Mouse (Mus musculus): ENCODE results near the gene Wdr31. TPM values are rescaled to one million over a fixed set of nuclear protein-coding genes. Genes with fewer than 3 reads are reported as not detected.

The Wdr31 gene
- polyA plus RNA-seq, 1 experiment, result 14.8 TPM

DNA sequence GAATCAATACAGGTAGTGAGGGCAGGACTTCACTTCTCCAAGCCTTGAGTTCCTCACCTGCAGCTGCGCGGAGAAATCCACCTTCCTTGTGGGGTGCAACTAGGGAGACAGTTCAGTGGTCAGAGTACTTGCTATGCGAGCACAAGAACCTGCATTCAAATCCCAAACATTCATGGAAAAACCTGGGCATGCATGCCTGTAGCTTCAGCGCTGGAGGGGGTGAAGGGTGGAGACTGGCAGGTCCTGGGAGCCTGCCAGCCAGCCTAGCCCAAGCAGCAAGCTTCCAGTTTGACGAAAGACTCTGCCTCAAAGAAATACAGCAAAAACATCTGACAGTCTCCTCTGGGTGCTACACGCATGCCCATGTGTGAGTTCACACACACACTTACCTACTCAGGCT, 35.6 kb downstream of the Wdr31 start, which contains the start of gene Rnf183:
TSS of gene Rnf183 (minus strand) at position 172 of the 400 bp plus-strand sequence.
- no peak within 1 kb of the TSS for H3K4me3 ChIP-seq (ENCODE audit: low read depth, low read length)
- H3K4me1 ChIP-seq (ENCODE audit: control insufficient read depth, insufficient read depth, low read length), result no peaks in the 10 kb centered on the region
- H3K27ac ChIP-seq (ENCODE audit: insufficient read depth, low read length), result no peak within 1 kb of the TSS
- no peaks in the 10 kb centered on the region for H3K9me3 ChIP-seq (replicated peaks; ENCODE audit: control insufficient read depth, insufficient read depth, low read length, poor library complexity, severe bottlenecking)
- H3K36me3 ChIP-seq (ENCODE audit: control insufficient read depth, insufficient read depth, low read length, poor library complexity, severe bottlenecking), result no peaks in the 10 kb centered on the region
- no peak within 1 kb of the TSS for H3K9ac ChIP-seq (ENCODE audit: low read depth, poor library complexity, severe bottlenecking)
- no peaks in the 10 kb centered on the region for H3K27me3 ChIP-seq (ENCODE audit: control insufficient read depth, insufficient read depth, low read length, poor library complexity, severe bottlenecking)
- TF ChIP-seq EP300 (IDR thresholded peaks at IDR 0.05; ENCODE audit: insufficient read depth, low read depth, low read length) (no peak), CTCF (IDR thresholded peaks at IDR 0.05; ENCODE audit: low read depth, low read length) (no peak), POLR2A (IDR thresholded peaks at IDR 0.05; ENCODE audit: insufficient read depth, low read length) (no peak)

DNA sequence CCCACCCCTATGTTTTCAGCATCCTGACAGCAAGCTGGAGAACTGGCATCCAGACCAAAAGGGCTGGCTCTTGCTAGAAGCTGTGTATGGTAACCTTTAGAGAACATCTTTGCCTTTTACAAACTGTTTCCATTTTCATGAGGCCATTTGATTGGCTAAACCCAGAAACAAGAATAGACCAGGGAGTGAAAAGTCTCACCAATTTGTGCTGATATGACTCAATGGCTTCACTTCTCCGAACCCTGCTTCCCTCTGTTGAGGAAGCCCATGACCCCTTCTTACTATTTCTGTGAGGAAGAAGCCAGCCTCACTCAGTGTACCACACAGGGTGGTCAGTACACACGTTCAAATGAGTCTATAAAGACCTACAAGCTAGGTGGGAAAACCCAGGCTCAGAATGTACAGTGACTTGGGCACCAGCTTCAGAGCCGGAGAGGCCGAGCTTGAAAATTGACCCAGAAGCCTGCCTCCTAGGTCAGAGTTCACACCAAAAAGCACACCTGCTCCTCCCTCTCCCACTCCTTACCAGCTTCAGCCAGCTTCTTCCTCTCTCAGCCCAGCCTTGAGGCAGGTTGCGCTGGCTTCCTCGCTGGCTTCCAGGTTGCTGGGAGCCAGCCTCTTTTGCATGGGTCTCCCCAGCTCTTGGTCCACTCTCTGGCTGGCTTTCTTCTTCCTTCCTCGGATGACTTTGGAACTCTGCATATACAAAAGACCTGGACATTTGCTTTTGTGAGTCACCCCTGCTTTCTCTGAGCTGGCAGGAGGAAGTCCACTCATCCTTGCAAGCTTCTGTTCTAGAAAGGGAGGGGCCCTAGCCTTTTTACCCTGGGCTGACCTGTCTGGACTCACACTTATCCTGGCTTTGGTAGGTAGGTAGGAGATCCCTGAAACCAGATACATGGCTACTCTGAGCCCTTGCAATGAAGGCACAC, 36.5 kb downstream of the Wdr31 start:
- Histone ChIP-seq H3K27me3 (ENCODE audit: control insufficient read depth, insufficient read depth, low read length, poor library complexity, severe bottlenecking) (no peaks in the 10 kb centered on the region), H3K36me3 (ENCODE audit: control insufficient read depth, insufficient read depth, low read length, poor library complexity, severe bottlenecking) (no peaks in the 10 kb centered on the region), H3K9ac (ENCODE audit: low read depth, poor library complexity, severe bottlenecking) (no peak overlapping the region), H3K4me3 (ENCODE audit: low read depth, low read length) (no peak overlapping the region), H3K4me1 (ENCODE audit: control insufficient read depth, insufficient read depth, low read length) (no peaks in the 10 kb centered on the region), H3K9me3 (replicated peaks; ENCODE audit: control insufficient read depth, insufficient read depth, low read length, poor library complexity, severe bottlenecking) (no peaks in the 10 kb centered on the region), H3K27ac (ENCODE audit: insufficient read depth, low read length) (no peak overlapping the region)
- TF ChIP-seq POLR2A (IDR thresholded peaks at IDR 0.05; ENCODE audit: insufficient read depth, low read length) (no peak), EP300 (IDR thresholded peaks at IDR 0.05; ENCODE audit: insufficient read depth, low read depth, low read length) (no peak), CTCF (IDR thresholded peaks at IDR 0.05; ENCODE audit: low read depth, low read length) (no peak)

DNA sequence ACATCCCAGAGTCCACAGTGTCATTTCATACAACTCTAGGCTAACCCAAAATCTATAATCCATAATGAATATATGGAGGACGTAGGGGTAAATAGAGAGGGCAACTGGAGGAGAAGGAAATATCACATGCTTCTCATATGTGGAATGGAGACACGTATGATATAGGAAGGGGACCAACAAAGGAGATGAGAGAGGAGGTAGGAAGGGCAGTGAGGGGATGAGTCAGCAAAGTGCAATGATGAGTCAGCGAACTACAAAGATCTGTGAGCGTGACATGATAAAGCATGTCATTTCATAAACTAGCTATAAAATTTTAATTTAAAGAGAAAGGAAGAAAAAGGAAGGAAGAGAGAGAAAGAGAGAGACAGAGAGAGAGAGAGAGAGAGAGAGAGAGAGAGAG, 39.2 kb downstream of the Wdr31 start:
- no peaks in the 10 kb centered on the region for H3K9me3 ChIP-seq (replicated peaks; ENCODE audit: control insufficient read depth, insufficient read depth, low read length, poor library complexity, severe bottlenecking)
- H3K9ac ChIP-seq (ENCODE audit: low read depth, poor library complexity, severe bottlenecking), result no peak overlapping the region
- H3K4me3 ChIP-seq (ENCODE audit: low read depth, low read length), result no peak overlapping the region
- no peaks in the 10 kb centered on the region for H3K36me3 ChIP-seq (ENCODE audit: control insufficient read depth, insufficient read depth, low read length, poor library complexity, severe bottlenecking)
- H3K4me1 ChIP-seq (ENCODE audit: control insufficient read depth, insufficient read depth, low read length), result no peaks in the 10 kb centered on the region
- no peak for TF ChIP-seq POLR2A (IDR thresholded peaks at IDR 0.05; ENCODE audit: insufficient read depth, low read length)
- TF ChIP-seq EP300 (IDR thresholded peaks at IDR 0.05; ENCODE audit: insufficient read depth, low read depth, low read length), result no peak
- TF ChIP-seq CTCF (IDR thresholded peaks at IDR 0.05; ENCODE audit: low read depth, low read length), result no peak
- no peak overlapping the region for H3K27ac ChIP-seq (ENCODE audit: insufficient read depth, low read length)
- no peaks in the 10 kb centered on the region for H3K27me3 ChIP-seq (ENCODE audit: control insufficient read depth, insufficient read depth, low read length, poor library complexity, severe bottlenecking)

DNA sequence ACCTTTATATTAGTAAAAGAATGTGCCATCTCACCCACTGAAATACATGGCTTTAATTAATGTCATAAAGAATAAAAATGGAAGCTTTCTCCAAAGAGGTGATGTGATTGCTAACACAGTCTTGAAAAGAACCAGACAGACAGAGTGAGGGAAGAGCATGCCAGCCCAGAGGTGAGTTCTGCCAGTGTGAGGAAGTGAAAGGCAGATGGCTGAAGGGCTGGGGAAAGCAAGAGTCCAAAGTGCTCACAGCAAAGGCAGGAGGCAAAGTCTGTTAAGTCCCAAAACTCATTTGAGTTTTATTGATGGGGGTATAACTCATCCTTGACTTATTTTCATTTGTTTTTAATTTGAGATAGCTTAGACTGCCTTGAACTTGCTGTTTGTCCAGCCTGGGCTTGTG, 40.0 kb downstream of the Wdr31 start:
- no peak overlapping the region for H3K4me3 ChIP-seq (ENCODE audit: low read depth, low read length)
- no peak overlapping the region for H3K27ac ChIP-seq (ENCODE audit: insufficient read depth, low read length)
- H3K27me3 ChIP-seq (ENCODE audit: control insufficient read depth, insufficient read depth, low read length, poor library complexity, severe bottlenecking), result no peaks in the 10 kb centered on the region
- no peaks in the 10 kb centered on the region for H3K9me3 ChIP-seq (replicated peaks; ENCODE audit: control insufficient read depth, insufficient read depth, low read length, poor library complexity, severe bottlenecking)
- no peaks in the 10 kb centered on the region for H3K4me1 ChIP-seq (ENCODE audit: control insufficient read depth, insufficient read depth, low read length)
- H3K36me3 ChIP-seq (ENCODE audit: control insufficient read depth, insufficient read depth, low read length, poor library complexity, severe bottlenecking), result no peaks in the 10 kb centered on the region
- no peak for TF ChIP-seq EP300 (IDR thresholded peaks at IDR 0.05; ENCODE audit: insufficient read depth, low read depth, low read length)
- TF ChIP-seq POLR2A (IDR thresholded peaks at IDR 0.05; ENCODE audit: insufficient read depth, low read length), result no peak
- no peak for TF ChIP-seq CTCF (IDR thresholded peaks at IDR 0.05; ENCODE audit: low read depth, low read length)
- no peak overlapping the region for H3K9ac ChIP-seq (ENCODE audit: low read depth, poor library complexity, severe bottlenecking)

DNA sequence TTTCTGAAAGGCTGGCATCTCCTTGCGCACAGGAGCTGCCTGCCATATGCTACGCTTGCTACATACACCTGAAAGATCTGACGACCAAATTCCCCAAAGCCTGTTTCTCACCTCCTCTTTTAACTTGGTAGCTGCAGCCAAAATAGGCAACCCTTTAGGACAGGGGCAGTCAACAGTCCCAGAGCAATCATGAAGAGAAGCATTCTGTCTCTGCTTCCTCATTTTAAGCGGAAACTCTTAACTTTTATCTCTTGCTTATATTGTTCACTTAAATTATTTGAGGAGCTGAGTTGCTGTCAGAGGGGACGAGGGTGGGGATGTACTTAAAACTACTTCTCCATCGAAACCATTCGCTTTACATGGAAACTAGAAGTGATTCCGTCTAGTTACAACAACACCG, 41.1 kb downstream of the Wdr31 start:
- TF ChIP-seq CTCF (IDR thresholded peaks at IDR 0.05; ENCODE audit: low read depth, low read length) (no peak), POLR2A (IDR thresholded peaks at IDR 0.05; ENCODE audit: insufficient read depth, low read length) (no peak), EP300 (IDR thresholded peaks at IDR 0.05; ENCODE audit: insufficient read depth, low read depth, low read length) (no peak)
- no peaks in the 10 kb centered on the region for H3K4me1 ChIP-seq (ENCODE audit: control insufficient read depth, insufficient read depth, low read length)
- no peak overlapping the region for H3K9ac ChIP-seq (ENCODE audit: low read depth, poor library complexity, severe bottlenecking)
- H3K27me3 ChIP-seq (ENCODE audit: control insufficient read depth, insufficient read depth, low read length, poor library complexity, severe bottlenecking), result no peaks in the 10 kb centered on the region
- H3K27ac ChIP-seq (ENCODE audit: insufficient read depth, low read length), result no peak overlapping the region
- no peaks in the 10 kb centered on the region for H3K9me3 ChIP-seq (replicated peaks; ENCODE audit: control insufficient read depth, insufficient read depth, low read length, poor library complexity, severe bottlenecking)
- H3K36me3 ChIP-seq (ENCODE audit: control insufficient read depth, insufficient read depth, low read length, poor library complexity, severe bottlenecking), result no peaks in the 10 kb centered on the region; the same call in 1 of the 2 replicates
- no peak overlapping the region for H3K4me3 ChIP-seq (ENCODE audit: low read depth, low read length)

Data from ES-Bruce4 (cell line).